Mouse (Mus musculus) left cerebral cortex, adult 9 months (tissue): Measurements from ENCODE around the gene Bend3.
A peak's percentile ranks its signal among the peaks of the same experiment; 100 is the strongest.

Experiments
- DNase-seq, 2 experiments: peaks; one replicate each; pipeline ENCODE4 v3.0.0; 2022; ENCODE audit warnings: low spot score in 2 of 2

The Bend3 gene

DNA sequence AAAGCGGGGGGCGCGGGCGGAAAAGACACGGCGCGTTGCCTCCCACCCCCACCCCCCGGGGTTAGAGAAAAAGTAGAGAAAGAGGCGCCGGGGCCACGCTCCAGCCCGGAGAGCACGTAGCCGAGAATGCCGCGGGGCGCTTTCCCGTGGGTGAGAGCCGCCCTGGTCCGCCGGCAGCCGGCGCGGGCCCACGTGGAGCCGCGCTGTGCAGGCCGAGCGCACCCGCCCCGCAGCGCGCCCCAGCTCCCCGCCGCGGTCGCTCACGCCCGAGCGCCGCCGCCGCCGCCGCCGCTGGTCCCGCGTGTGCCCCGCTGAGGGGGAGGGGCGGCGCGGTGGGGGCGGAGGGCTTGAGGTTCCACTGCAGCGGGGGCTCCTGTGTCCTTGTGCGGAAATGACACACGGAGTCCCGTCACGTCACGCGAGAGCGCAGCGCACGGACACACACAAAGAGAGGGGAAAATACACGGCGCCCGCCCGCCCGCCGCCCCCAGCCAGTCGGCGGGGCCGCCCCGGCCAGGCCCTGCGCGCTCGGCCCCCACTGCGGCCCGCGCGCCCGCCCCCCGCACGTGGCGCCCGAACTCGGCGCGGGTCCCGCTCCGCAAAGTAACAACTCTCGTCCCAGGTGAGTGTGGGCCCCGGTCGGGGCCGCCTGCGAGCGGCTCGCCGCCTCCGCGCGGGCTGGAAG, at the start of gene Bend3:
TSS of gene Bend3 (plus strand) at position 81 of the 685 bp plus-strand sequence.
- peak in 1 of 2 experiments; percentile 56 for DNase-seq

DNA sequence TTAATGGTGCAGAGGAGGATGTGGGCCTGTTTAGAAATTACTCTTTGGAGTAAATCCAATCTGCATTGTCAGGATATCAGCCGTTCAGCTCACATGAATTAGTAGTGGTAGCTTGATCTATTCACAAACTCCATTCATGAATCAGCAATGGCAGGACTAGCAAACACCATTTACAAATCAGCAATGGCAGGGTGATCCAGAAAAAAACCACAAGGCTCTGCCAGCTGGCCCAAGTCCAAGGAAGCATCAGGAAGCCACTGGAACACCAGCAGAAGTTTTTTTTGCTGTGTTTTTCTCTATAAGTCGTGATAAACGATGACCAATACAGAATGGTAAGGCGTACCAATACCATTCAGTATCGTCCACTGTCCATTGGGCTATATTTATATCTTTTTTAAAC, 48.0 kb upstream of the Bend3 start:
- DNase-seq, result no peak

DNA sequence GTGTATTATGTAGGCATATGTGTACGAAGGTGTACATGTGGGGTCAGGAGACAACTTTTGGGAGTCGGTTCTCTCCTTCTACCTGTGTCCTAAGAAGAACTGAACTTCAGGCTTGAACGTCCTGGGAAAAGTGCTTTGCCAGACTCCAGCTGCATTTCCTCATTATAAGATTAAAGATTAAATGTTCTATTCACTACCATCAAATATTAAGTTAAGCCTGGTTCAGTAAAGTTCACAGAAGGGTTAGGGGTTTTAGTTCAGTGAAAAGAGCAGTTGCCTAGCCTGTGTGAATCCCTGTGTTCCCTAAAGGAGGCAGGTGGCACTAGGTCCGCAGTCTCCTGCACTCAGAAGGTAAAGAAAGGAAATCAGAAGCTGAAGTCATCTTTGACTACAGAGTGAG, 44.3 kb upstream of the Bend3 start:
- DNase-seq, result no peak

DNA sequence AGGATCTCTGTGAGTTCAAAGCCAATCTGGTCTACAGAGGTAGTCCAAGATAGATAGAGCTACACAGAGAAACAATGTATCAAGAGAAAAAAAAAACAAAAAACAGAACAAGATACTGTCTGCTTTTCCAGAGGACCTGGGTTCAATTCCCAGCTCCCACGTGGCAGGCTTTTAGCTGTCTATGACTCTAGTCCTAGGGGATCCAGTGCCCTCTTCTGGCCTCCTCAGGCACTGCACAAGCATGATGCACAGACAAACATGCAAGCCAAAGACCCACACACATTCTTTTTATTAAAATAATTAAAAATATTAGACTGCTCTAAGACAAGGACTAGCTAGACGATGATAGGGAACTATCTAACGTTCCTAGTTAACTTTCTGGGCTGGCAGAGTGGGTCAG, 42.9 kb upstream of the Bend3 start:
- no peak for DNase-seq

DNA sequence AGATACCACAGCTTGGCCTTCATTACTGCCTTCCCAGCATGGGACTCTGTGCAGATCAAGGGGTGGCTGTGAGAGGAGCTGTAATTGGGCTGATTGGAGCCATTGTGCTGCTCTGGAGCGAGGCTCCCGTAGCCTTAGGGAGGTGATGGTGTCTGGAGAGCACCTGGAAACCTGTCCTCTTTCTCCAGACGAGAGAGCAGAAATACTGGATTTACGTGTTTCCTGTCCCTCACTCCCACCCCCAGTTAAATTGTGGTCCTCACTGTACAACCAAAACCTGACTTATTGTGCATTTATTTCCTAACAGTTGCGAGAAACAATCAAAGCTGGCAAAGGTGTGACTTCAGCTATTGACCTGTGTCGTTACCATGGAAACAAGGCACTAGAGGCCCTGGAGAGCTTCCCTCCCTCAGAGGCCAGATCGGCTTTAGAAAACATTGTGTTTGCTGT, 39.1 kb upstream of the Bend3 start:
- no peak for DNase-seq

DNA sequence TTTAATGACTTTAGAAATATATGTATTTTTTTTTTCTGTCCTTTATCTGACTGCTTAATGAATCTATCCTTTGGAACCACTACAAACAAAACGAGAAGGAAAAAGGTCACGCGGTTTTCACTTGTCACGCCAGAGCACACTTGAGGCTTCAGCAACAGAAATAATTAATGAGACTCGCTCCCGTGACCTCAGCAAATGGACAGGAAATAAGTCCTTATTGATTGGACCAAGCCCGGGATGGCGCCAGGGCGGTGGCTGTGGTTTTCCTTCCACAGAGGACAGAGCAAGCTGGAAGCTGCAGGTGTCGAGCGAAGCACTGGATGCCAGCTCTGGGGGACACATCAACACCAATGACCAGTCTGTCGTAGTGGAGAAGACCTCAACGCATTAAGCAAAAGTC, 38.6 kb upstream of the Bend3 start:
- no peak for DNase-seq

DNA sequence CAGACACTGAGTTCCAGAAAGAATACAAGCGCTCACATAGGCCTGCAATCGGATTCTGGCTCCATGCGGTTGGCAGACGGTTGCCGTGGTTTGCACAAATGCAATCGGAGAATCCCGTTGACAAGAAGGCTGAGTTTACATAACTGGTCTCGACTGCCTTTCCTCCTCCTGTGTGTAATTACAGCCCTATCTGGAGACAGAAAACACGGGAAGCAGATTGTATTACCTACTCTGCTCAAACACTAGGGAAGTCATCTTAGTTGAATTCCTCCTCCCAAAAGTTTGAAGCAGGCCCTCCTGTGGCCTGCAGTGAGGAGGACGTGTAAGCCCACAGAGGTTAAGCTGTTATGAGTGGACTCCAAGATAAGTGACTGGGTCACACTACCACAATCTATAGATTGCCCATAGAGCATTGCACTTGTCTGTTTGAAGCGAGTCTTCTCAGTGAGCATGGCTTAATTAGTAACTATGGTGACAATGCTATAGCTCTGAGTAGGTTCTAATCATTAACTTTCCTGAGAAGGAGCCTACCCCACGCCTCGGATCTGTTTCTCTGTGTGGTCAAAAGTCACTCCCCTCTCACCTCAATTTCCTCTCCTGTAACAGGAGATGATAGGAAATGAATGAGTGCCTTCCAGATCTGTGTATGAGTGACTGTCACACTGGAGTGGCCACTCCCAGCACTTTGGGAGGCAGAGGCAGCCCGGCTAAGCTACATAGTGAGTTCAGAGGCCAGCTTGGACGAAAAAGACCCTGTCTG, 37.5 kb upstream of the Bend3 start:
- no peak for DNase-seq

DNA sequence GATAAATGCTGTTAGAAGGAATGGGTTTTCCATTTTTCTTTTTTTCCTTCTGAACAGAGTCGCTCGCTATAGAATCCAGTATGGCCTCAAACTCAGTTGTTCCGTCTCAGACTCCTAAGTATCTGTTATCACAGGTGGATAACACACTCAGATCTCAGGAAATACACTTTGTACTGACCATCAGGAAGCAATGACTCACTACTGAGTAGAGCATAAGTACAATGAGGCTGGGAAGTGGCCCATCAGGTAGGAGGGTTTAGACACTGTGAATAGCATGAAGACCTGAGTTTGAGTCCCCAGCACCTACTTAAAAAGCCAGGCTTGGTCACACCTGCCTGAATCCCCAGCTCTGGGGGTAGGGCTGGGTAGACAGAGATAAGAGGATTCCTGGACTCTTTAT, 30.0 kb upstream of the Bend3 start:
- DNase-seq, result no peak

DNA sequence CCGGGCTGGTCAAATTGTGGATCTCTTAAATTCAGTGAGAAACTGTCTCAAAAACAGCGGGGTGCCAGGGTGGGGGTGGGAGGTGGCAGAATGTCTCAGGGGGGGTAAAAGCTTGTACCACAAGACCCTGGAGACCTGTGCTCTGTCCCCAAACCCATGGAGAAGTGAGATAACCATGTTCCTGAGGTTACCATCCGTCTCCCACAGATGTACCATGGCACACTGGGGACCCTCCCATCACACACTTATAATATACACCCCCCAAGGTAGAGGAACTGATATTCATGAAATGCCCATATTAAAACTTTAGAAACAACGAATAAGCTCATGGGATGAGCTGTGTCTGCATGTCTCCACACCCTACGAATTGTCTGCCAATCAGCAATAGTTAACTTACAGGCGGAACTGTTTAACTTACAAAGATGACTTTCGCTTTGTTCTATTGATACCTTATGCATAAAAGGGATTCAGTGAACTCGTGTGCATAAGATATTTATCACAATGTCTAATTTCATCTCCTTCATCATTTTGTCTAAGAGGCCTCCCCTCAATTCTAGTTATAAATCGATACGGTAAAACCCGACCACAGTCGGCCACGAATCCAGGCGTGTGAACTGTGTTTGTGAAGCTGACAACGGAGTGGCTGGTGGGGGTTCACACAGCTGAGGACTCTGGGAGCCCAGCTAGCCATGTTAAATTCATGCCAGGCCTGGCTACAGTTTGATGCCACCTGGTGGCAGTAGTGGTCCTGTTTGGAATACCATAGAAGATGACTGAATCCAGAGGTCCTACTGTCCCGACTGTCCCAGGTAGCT, 26.6 kb upstream of the Bend3 start:
- DNase-seq, result peak; percentile 13 to 83

DNA sequence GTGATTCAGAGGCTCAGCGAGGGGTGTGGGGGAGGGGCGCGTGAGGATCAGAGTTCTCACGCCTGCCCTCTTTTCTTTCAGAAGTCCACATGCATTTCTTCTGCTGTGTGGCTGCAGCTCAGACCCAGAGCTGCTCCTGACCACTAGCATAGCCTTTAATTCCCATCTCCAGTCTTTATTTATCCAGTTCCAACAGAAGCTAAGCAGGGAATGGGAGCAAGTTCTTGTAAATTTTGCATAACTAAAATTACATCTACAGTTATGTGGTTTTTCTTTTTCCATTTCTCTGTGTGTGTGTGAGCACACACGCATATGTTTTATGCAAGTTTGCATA, 26.0 kb upstream of the Bend3 start:
- DNase-seq, result no peak

DNA sequence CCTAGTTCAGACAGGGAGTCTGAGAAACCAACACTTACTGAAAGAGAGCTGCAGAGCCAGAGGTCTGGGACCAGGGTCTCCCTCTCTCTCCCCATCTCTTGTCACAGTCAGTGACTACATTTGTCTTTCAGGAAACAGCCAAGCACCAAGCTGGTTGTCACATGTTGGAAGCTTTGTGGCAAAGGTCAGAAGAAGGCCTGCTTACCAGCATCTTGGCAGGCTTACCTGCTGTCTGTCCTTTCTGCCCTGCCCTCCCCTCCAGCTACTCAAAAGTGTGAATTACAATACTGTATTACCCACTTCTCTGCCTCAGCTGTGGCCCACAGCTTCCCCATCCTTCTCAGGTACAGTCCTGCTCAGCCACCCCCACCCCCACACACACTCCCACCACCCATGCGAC, 24.4 kb upstream of the Bend3 start:
- no peak for DNase-seq

DNA sequence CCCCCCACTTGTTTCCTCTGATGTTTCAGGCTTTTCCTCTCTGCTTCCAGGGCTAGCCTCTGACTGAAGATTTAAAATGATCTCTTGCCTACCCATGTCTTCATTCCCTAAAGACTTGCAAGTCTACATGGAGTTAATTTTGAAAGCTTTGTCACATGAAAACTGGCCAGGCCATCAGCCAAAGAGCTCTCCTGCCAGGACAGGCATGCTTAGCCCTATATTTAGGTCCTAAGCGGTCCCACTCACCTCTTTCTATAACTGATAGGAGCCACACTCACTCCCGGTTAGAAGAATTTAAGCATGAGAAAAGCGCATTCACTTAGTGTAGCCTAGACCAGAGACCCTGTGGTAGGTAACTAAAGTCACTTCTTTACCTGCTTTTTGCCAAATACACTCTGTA, 24.0 kb upstream of the Bend3 start:
- no peak for DNase-seq

DNA sequence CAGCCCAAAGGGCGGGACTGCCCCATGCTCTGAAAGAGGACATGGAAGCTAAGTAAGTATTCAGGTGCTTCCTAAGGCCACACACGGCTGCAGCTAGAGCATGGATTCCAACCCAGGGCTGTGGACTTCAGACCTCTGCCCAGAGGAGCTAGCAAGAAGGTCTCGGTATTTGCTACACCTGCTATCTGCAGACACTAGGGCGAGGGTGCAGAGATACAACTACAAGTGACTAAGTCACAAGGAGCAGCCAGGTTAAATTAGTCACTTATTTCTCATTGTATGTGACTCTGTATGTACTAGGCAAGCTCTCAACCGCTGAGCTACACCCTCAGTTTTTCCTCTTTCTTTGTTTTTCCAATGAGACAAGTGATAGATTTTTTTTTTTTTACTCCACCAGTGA, 15.8 kb upstream of the Bend3 start:
- DNase-seq, result no peak

DNA sequence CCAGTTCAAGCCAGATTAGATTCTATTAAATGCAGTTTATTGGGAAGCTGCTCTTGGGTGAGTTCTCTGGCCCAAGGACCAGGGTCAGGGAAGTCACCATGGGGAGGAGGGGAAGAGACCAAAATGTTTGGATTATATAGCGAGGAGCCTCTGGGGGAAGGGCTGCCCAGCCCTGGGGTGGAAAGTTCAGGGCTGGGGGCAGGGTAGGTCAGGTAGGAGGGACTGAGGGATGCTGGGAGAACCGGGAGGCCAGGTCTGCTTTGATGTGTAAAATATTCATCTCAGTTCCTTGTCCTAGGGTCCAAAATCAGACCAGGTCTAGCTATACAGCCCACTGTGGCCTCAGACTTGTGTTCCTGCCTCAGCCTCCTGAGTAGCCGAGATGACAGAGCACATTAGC, 15.4 kb upstream of the Bend3 start:
- DNase-seq, result no peak

DNA sequence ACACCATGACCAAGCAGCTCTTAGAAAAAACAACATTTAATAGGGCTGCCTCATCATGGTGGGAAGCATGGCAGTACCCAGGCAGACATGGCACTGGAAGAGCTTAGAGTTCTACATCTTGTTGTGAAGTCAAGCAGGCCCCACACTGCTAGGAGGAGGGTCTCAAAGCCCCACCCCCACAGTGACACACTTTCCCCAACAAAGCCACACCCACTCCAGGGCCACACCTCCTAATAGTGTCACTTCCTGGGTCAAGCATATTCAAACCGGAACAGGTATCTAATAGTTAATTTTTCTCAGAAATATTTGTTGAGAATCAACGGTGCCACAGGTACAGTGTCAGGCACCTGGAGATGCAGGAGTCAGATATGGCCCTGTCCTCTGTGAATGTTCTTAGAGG, 12.4 kb upstream of the Bend3 start:
- no peak for DNase-seq

DNA sequence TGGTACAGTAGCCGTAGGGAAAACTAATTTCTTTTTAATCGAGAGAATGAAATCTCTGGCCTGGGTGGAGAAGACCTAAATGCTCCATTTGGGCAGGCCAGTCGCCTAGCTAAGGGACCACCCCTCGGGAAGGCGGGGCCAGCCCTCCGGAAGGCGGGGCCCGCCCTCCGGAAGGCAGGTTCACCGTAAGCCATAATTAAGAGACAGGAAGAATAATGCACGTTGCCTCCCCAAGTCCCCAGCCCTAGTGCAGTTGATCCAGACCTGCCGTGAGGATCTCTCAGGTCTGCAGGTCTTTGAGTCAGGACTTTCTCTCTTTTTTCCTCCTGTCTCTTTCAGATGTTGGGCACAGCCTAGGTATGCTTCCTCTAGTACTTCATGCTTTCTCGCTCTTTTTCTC, 11.0 kb upstream of the Bend3 start:
- no peak for DNase-seq

DNA sequence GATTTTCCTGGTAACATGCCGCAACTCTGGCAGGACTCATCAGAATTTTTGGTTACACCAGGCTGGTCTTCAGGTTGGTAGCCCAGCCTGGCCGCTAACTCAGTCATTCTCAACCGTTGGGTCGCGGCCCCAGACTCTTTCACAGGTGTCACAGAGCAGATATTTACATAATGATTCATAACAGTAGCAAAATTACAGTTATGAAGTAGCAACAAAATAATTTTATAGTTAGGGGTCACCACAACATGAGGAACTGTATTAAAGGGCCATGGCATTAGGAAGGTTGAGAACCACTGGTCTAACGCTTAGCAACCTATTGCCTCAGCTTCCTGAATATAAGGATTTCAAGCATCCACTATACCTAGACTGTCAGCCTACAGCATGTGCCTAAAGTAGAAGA, 10.3 kb upstream of the Bend3 start:
- DNase-seq, result no peak

DNA sequence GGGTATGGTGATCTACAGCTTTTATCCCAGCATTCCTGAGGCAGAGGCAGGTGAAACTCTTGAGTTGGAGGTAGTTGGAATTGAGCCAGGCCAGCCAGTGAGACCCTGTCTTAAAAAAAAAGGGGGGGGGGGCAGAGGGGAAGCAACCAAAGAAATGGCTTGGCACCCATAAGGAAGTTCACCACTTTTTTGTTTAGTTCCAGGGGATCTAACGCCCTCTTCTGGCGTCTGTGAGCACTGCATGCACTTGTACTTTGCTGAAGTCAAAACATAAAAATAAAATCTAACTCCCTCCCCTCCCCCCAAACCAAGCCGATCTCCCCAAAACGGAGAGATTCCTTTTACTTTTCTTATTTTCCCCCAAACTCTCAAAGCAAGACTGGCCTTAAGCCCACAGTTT, 3.3 kb upstream of the Bend3 start:
- DNase-seq, result peak in 1 of 2 experiments; percentile 28

DNA sequence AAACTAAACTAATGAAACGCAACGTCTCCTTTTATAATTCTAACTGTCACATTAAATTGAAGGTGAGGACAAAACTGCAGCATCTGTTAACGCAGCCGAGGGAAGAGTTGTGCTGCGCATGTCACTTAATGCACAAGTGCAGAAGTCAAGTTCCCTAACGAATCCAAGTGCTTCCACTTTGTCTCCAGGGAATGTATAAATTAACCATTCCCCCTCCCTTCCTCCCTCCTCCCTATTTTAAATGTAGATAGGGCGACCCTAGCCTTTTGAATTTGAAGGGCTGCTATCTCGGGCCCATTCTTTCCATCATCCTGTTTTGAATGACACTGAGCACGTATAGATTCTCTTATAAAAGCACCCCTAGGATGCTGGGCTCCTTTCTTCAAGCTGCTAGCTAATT, 1.2 kb upstream of the Bend3 start:
- no peak for DNase-seq

DNA sequence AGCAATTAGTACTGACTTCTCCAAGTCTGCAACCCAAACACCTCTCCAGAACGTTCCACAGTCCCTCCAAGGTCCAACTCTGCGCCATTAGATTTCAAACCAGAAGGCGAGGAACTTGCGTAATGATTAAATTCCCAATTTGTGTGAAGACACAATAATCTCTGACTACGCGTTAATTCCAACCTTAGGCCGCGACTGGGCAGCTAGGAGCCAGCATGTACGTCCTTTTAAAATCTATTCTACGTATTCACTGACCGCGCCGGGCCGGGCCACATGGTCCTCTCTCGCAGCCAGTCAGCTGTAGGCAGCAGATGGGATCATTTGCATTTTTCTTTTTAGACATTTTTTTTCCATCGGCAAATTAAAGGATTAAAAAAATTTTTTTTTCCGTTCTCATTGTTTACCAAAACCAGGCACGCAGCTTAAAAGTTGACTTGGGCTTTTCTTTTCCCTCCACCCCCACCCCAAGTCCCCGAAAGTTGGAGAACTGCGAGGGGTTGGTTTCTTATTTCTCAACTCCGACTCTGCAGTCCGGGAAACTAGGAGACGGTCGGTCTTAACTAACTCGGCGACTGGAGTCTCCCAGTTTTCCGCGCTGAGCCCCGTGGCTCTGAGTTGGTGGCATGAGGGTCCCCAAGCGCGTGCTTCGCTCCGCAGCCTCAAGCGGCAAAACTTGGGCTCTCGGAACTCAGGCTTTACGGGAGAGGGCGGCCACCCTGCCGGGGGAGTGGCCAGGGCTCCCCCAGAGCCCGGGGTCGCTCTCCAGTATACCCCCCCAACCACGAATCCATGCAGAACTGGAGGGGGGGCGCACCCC, 558 bp upstream of the Bend3 start:
- DNase-seq, result peak in 1 of 2 experiments; percentile 21

DNA sequence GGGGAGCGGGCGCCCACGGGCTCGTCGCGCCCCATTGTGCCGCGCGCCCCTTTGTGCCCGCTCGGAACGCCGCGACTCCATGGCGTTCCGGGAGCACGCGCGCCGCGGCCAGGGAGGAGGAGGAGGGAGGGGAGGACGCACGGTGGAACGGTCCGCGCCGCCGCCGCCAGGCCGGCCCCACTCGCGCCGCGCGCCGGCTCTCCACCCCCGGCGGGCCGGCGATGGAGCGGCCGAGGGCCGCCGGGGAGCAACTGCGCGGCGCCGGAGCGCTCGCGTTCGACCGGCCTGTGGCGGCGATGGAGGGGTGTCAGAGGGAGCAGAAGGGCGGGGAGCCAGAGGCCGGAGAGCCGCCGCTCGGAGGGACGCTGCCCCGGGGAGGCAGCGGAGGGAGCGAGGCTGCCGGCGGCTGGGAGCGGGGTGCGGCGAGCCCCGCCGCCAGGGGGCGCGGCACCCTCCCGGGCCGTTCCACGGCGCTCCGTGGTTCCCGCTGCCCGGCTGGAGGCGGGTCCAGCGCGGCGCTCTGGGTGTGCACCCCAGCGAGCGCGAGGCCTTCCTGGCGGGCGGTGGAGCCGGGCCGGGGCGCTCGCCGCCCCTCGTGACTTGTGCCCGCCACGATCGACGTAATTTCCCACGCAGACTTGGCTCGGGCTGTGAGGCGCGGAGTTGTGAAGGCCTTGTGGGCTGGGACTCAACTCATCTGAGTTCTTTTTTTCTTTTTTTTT, 966 bp downstream of the Bend3 start:
- DNase-seq, result peak; percentile 40 to 61
